Mouse (Mus musculus): ENCODE data around the gene Slc25a36. TPM values are rescaled to one million over a fixed set of nuclear protein-coding genes. Genes with fewer than 3 reads are reported as not detected.

Slc25a36 gene
- polyA plus RNA-seq, 1 experiment from 2014 or later: 66.8 TPM

DNA sequence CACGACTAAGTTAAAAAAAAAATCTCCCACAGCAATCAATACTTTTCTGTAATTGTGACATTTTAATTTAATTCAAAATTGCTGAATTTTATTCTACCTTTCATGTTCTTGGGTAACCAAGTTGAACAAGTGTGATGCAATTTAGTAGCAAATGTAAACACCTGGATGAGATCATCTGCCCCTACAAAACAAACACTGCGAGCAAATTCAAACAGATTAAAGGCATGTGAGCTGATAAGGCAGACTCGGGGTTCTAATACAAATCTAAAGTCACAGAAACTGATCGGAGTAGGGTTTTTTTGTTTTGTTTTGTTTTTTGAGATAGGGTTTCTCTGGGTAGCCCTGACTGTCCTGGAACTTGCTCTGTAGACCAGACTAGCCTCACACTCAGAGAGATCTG is 12.0 kb downstream of the Slc25a36 start:
- H3K27me3 ChIP-seq (replicated peaks; ENCODE audit: control insufficient read depth, insufficient read depth, low read length): no peaks in the 10 kb centered on the region
- WGBS: 95% methylated on average over 4 of the region's 4 CpGs
- H3K9ac ChIP-seq (ENCODE audit: low read length): no peak overlapping the region
- ATAC-seq (no peak), DNase-seq (ENCODE audit: low spot score) (no peak)
- peaks cover 33% of the 10 kb centered on the region for H3K36me3 ChIP-seq (ENCODE audit: control insufficient read depth, insufficient read depth, low read length)
- no peak overlapping the region for H3K4me2 ChIP-seq (ENCODE audit: low read length)
- H3K9me3 ChIP-seq (replicated peaks; ENCODE audit: control insufficient read depth, low read length): no peaks in the 10 kb centered on the region
- H3K4me1 ChIP-seq (ENCODE audit: control insufficient read depth, insufficient read depth, low read length): 0 out of 2 replicates have a peak, but pooled peaks cover 2% of the 10 kb centered on the region
- H3K4me3 ChIP-seq (ENCODE audit: low read depth, low read length): no peak overlapping the region
- H3K27ac ChIP-seq (ENCODE audit: low read depth, low read length): no peak overlapping the region

DNA sequence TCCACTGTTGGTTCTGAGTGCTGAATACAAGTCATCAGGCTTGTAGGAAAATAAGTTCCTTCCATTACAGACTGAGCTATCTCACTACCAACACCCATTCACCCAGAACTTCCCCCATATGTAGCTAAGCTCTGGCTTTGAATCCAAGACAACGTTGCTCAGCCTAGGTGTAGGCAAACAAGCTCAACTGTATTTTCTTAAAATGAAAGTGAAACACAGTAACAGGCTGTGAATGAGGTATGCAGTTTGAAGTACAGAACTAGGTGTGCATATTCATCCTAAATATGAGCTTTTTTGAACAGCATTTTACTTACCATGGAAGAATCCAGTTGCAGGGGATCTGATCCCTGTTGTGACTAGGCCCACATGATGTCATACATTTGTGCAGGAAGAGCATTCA is 14.8 kb downstream of the Slc25a36 start:
- 91% methylated on average over 1 of the region's 1 CpGs for WGBS

DNA sequence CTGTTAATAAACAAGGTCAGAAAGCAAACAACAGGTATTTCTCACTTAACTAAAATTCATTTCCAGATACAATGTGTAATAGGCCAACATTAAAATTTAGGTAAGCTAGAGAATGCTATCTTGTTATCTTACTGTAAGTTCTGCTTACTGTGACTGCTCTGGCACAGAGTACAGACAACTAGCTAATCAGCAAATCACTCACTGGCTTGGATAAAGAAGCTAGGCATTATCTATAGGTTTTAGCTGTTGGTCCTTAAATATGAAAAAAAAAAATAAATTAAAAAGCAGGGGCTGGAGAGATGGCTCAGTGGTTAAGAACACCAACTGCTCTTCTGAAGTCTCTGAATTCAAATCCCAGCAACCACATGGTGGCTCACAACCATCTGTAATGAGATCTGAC is 23.1 kb downstream of the Slc25a36 start:
- peaks cover 13% of the 10 kb centered on the region for H3K36me3 ChIP-seq (ENCODE audit: control insufficient read depth, insufficient read depth, low read length)
- H3K4me2 ChIP-seq (ENCODE audit: low read length): no peak overlapping the region
- no peak for DNase-seq (ENCODE audit: low spot score)
- H3K27ac ChIP-seq (ENCODE audit: low read depth, low read length): no peak overlapping the region
- no peak overlapping the region for H3K4me3 ChIP-seq (ENCODE audit: low read depth, low read length)
- H3K9me3 ChIP-seq (replicated peaks; ENCODE audit: control insufficient read depth, low read length): no peaks in the 10 kb centered on the region
- H3K27me3 ChIP-seq (replicated peaks; ENCODE audit: control insufficient read depth, insufficient read depth, low read length): no peaks in the 10 kb centered on the region
- no peak for ATAC-seq
- no peaks in the 10 kb centered on the region for H3K4me1 ChIP-seq (ENCODE audit: control insufficient read depth, insufficient read depth, low read length)
- H3K9ac ChIP-seq (ENCODE audit: low read length): no peak overlapping the region

More for the DNA sequence above, 14.8 kb downstream of the Slc25a36 start:
- Histone ChIP-seq H3K4me3 (ENCODE audit: low read depth, low read length) (no peak overlapping the region), H3K36me3 (ENCODE audit: control insufficient read depth, insufficient read depth, low read length) (peaks cover 47% of the 10 kb centered on the region), H3K9me3 (replicated peaks; ENCODE audit: control insufficient read depth, low read length) (no peaks in the 10 kb centered on the region), H3K4me2 (ENCODE audit: low read length) (no peak overlapping the region), H3K4me1 (ENCODE audit: control insufficient read depth, insufficient read depth, low read length) (no peaks in the 10 kb centered on the region), H3K9ac (ENCODE audit: low read length) (no peak overlapping the region), H3K27me3 (replicated peaks; ENCODE audit: control insufficient read depth, insufficient read depth, low read length) (no peaks in the 10 kb centered on the region), H3K27ac (ENCODE audit: low read depth, low read length) (no peak overlapping the region)
- DNase-seq (ENCODE audit: low spot score) (no peak), ATAC-seq (no peak)

DNA sequence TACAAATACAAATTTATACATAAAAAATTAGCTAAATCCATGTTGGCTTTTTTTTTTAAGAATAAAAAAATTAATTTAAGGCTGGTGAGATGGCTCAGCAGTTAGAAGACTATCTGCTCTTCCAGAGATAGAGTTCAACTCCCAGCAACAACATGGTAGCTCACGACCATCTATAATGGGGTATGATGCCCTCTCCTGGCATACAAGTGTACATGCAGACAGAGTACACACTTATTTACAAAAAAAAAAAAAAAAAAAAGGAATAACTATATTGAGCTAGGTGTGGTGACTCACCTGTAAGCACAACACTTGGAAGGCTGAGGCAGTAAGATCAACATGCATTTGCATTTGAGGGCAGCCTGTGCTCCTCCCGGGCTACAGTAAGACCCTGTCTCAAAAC is 26.3 kb downstream of the Slc25a36 start:
- H3K27ac ChIP-seq (ENCODE audit: low read depth, low read length): no peak overlapping the region
- no peak overlapping the region for H3K4me3 ChIP-seq (ENCODE audit: low read depth, low read length)
- DNase-seq (ENCODE audit: low spot score) (no peak), ATAC-seq (no peak)
- H3K4me1 ChIP-seq (ENCODE audit: control insufficient read depth, insufficient read depth, low read length): no peaks in the 10 kb centered on the region
- H3K9me3 ChIP-seq (replicated peaks; ENCODE audit: control insufficient read depth, low read length): no peaks in the 10 kb centered on the region
- no peak overlapping the region for H3K4me2 ChIP-seq (ENCODE audit: low read length)
- peaks cover 20% of the 10 kb centered on the region for H3K36me3 ChIP-seq (ENCODE audit: control insufficient read depth, insufficient read depth, low read length)
- WGBS: 82% methylated on average over 2 of the region's 2 CpGs
- H3K9ac ChIP-seq (ENCODE audit: low read length): no peak overlapping the region
- H3K27me3 ChIP-seq (replicated peaks; ENCODE audit: control insufficient read depth, insufficient read depth, low read length): no peaks in the 10 kb centered on the region

DNA sequence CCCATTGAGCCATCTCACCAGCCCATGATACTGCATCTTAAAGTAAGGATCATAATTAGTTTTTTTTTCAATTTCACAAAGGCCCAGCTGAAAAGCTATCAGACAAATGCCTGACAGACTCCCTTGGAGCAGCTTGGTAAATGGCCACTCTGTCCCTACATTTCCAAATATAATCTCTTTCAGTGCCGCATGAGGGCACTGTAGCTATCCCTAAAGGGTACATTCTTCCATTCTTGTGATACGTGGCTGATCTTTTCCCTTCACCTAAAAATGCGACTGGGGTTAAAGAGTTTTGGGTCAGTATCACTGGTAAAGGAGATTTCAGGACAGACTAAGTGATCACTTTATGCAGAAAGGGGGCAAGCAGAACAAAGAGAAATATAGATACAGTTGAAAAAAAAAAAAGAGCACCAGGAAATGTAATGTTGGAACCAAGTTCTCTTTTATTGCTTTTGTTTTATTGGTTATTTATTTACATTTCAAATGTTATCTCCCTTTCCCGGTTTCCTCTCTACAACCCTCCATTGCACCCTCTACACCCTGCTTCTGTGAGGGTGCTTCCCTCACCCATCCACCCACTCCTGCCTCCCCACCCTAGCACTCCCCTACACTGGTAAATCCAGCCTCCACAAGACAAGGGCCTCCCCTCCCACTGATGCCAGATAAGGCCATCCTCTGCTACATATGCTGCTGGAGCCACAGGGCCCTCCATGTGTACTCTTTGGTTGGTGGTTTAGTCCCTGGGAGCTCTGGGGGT is 29.7 kb downstream of the Slc25a36 start:
- Histone ChIP-seq H3K4me2 (ENCODE audit: low read length) (no peak overlapping the region), H3K9ac (ENCODE audit: low read length) (no peak overlapping the region), H3K27ac (ENCODE audit: low read depth, low read length) (no peak overlapping the region), H3K4me3 (ENCODE audit: low read depth, low read length) (no peak overlapping the region), H3K9me3 (replicated peaks; ENCODE audit: control insufficient read depth, low read length) (no peaks in the 10 kb centered on the region), H3K4me1 (ENCODE audit: control insufficient read depth, insufficient read depth, low read length) (no peaks in the 10 kb centered on the region), H3K36me3 (ENCODE audit: control insufficient read depth, insufficient read depth, low read length) (peaks cover 27% of the 10 kb centered on the region), H3K27me3 (replicated peaks; ENCODE audit: control insufficient read depth, insufficient read depth, low read length) (no peaks in the 10 kb centered on the region)
- ATAC-seq: no peak
- DNase-seq (ENCODE audit: low spot score): no peak
- 89% methylated on average over 4 of the region's 4 CpGs for WGBS

DNA sequence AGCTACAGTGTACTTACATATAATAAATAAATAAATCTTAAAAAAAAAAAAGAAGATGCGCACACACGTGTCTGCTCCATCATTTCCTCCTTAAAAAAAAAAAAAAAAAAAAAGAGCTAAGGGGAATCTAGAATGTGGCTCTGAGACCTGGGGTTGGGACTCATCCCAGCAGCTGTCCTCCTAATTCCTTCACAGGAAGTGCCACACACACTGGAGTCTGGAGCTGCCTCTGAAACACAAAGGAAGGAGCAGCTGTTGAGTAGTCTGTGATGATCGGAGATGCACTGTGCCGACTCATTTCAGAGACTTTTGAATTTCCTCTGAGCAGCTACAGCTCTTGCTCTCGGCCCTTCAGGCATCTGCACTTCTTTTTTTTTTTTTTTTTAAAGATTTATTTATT is 41.0 kb downstream of the Slc25a36 start:
- DNase-seq (ENCODE audit: low spot score) (no peak), ATAC-seq (no peak)
- H3K4me3 ChIP-seq (ENCODE audit: low read depth, low read length): no peak overlapping the region
- H3K9me3 ChIP-seq (replicated peaks; ENCODE audit: control insufficient read depth, low read length): no peaks in the 10 kb centered on the region
- no peaks in the 10 kb centered on the region for H3K36me3 ChIP-seq (ENCODE audit: control insufficient read depth, insufficient read depth, low read length)
- H3K4me1 ChIP-seq (ENCODE audit: control insufficient read depth, insufficient read depth, low read length): no peaks in the 10 kb centered on the region
- no peaks in the 10 kb centered on the region for H3K27me3 ChIP-seq (replicated peaks; ENCODE audit: control insufficient read depth, insufficient read depth, low read length)
- no peak overlapping the region for H3K27ac ChIP-seq (ENCODE audit: low read depth, low read length)
- H3K4me2 ChIP-seq (ENCODE audit: low read length): no peak overlapping the region
- H3K9ac ChIP-seq (ENCODE audit: low read length): no peak overlapping the region
- 86% methylated on average over 5 of the region's 5 CpGs for WGBS

DNA sequence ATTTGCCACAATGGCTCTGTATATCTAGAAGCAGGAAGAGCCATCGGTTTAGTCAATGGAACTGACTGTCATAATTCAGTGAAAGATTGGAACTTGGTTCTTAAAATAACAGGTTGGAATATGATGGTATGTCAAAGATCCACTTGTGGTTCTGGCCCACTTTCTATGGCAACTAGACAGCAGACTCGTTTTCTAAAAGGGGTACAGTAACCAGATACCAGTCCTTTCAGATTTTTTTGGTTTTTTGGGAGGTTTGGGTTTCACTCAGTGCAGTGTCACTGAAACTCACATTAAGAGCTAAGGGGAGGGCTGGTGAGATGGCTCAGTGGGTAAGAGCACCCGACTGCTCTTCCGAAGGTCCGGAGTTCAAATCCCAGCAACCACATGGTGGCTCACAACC is 41.5 kb downstream of the Slc25a36 start:
- ATAC-seq (no peak), DNase-seq (ENCODE audit: low spot score) (no peak)
- no peak overlapping the region for H3K4me3 ChIP-seq (ENCODE audit: low read depth, low read length)
- no peaks in the 10 kb centered on the region for H3K4me1 ChIP-seq (ENCODE audit: control insufficient read depth, insufficient read depth, low read length)
- H3K9me3 ChIP-seq (replicated peaks; ENCODE audit: control insufficient read depth, low read length): no peaks in the 10 kb centered on the region
- WGBS: 87% methylated on average over 5 of the region's 5 CpGs
- H3K36me3 ChIP-seq (ENCODE audit: control insufficient read depth, insufficient read depth, low read length): no peaks in the 10 kb centered on the region
- H3K4me2 ChIP-seq (ENCODE audit: low read length): no peak overlapping the region
- H3K9ac ChIP-seq (ENCODE audit: low read length): no peak overlapping the region
- no peak overlapping the region for H3K27ac ChIP-seq (ENCODE audit: low read depth, low read length)
- H3K27me3 ChIP-seq (replicated peaks; ENCODE audit: control insufficient read depth, insufficient read depth, low read length): no peaks in the 10 kb centered on the region

DNA sequence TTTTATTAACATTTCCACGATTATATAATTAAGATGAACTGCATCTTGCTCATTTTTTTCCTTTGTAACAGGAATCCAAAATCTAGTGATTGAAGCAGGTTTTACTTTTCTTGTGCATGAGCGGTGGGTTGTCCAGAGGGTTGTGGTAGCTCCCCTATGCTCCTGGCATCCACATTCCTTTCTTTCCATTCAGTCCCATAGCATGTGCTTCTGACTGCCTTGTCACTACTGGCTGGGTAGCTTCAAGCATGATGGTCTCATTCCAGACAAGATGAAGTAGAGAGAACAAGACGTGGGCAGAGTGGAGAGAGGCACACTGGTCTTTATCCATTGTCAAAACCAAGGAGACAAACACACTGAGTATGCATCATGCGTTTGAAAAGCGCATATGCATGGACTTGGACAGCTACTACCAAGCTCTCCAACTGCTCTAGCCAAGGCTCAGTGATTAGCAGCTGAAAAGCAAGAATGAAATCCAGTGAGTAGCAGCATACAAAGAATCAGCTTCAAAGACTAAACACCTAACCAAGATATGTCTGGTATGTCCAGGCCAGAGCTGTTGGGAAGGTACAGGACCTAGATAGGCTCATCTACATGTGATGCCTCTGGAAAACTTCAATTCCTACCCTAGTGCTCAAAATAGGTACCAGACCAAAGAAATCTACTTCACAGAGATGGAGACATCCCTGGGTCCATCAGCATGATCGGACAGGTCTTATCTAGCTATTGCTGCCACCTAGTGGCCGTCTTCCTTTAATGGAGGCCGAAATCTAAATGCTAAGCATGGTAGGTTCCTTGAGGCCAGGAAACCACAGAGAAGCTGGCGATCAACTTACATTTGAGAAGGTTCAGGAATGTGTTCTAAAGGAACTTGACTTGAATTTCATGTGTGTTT is 42.5 kb downstream of the Slc25a36 start:
- Histone ChIP-seq H3K27me3 (replicated peaks; ENCODE audit: control insufficient read depth, insufficient read depth, low read length) (no peaks in the 10 kb centered on the region), H3K9ac (ENCODE audit: low read length) (no peak overlapping the region), H3K36me3 (ENCODE audit: control insufficient read depth, insufficient read depth, low read length) (no peaks in the 10 kb centered on the region), H3K4me2 (ENCODE audit: low read length) (no peak overlapping the region), H3K4me1 (ENCODE audit: control insufficient read depth, insufficient read depth, low read length) (no peaks in the 10 kb centered on the region), H3K27ac (ENCODE audit: low read depth, low read length) (no peak overlapping the region), H3K4me3 (ENCODE audit: low read depth, low read length) (no peak overlapping the region), H3K9me3 (replicated peaks; ENCODE audit: control insufficient read depth, low read length) (no peaks in the 10 kb centered on the region)
- WGBS: 52% methylated on average over 9 of the region's 9 CpGs
- peak; percentile 96 for DNase-seq (ENCODE audit: low spot score)
- ATAC-seq: peak; percentile 85

DNA sequence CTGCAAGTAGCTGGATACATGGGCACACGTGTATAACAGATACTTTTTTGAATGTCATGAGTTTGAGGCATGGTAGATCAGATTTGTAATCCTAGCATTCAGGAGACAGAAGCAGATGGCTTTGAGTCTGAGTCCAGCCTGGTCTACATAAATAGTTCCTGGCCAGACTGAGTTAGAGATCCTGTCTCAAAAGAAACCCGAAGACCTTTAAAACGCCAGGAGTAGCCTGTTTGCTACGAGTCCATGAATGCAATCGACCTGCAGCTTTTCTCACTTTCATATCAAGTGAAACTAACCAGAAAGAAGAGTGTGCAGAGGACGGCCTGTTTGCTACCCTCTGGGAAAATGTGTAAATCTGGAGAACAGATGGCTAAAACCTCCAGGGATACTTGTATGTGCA is 43.2 kb downstream of the Slc25a36 start:
- ATAC-seq: no peak
- no peaks in the 10 kb centered on the region for H3K4me1 ChIP-seq (ENCODE audit: control insufficient read depth, insufficient read depth, low read length)
- WGBS: 81% methylated on average over 6 of the region's 6 CpGs
- H3K9ac ChIP-seq (ENCODE audit: low read length): no peak overlapping the region
- DNase-seq (ENCODE audit: low spot score): no peak
- H3K9me3 ChIP-seq (replicated peaks; ENCODE audit: control insufficient read depth, low read length): no peaks in the 10 kb centered on the region
- no peak overlapping the region for H3K4me3 ChIP-seq (ENCODE audit: low read depth, low read length)
- H3K4me2 ChIP-seq (ENCODE audit: low read length): no peak overlapping the region
- H3K36me3 ChIP-seq (ENCODE audit: control insufficient read depth, insufficient read depth, low read length): no peaks in the 10 kb centered on the region
- H3K27me3 ChIP-seq (replicated peaks; ENCODE audit: control insufficient read depth, insufficient read depth, low read length): no peaks in the 10 kb centered on the region
- H3K27ac ChIP-seq (ENCODE audit: low read depth, low read length): no peak overlapping the region
